Mouse (Mus musculus) G1E (cell line): Measurements from ENCODE around the gene Tnnc2. TPM values are rescaled to one million over a fixed set of nuclear protein-coding genes. Genes with fewer than 3 reads are reported as not detected.

Source experiments
- ATAC-seq: 2 replicates; pipeline ENCODE4 v1.8.0; 2016; ENCODE audit warnings: mild to moderate bottlenecking; ENCODE audit not compliant: insufficient number of reproducible peaks, poor library complexity, low FRiP score, severe bottlenecking; ENCODE audit errors: extremely low read depth
- DNase-seq: peaks from one replicate; pipeline ENCODE4 v3.0.0; 2012; ENCODE audit warnings: low spot score
- H3K27me3 ChIP-seq: 2 replicates; pipeline ENCODE4 v1.6.1; 2012; ENCODE audit warnings: mild to moderate bottlenecking, low read length, inconsistent platforms; ENCODE audit not compliant: insufficient read depth
- H3K36me3 ChIP-seq: replicated peaks from 2 replicates; pipeline ENCODE3; 2012; ENCODE audit warnings: mild to moderate bottlenecking, inconsistent platforms
- H3K4me1 ChIP-seq: 2 replicates; pipeline ENCODE4 v1.6.1; 2012; ENCODE audit warnings: low read depth, low read length, inconsistent platforms, mixed read lengths; ENCODE audit not compliant: insufficient read depth
- H3K4me3 ChIP-seq: 2 replicates; pipeline ENCODE4 v1.5.1; 2012; ENCODE audit warnings: low read depth, mild to moderate bottlenecking, inconsistent platforms, low read length, moderate library complexity, mixed read lengths
- H3K9me3 ChIP-seq: replicated peaks from 2 replicates; pipeline ENCODE4 v1.6.1; 2012; ENCODE audit warnings: inconsistent platforms
- CTCF ChIP-seq: IDR thresholded peaks from 2 replicates; pipeline ENCODE4 v1.5.1; 2012; ENCODE audit warnings: low read depth, low read length, inconsistent platforms, mixed read lengths
- GATA1 ChIP-seq: IDR thresholded peaks from 2 replicates; pipeline ENCODE4 v1.6.1; 2012; ENCODE audit warnings: borderline replicate concordance, low read length, inconsistent platforms, mixed read lengths
- GATA2 ChIP-seq: IDR thresholded peaks from 2 replicates; pipeline ENCODE4 v1.6.1; 2012; ENCODE audit warnings: low read depth, low read length, inconsistent platforms, borderline replicate concordance
- POLR2AphosphoS5 ChIP-seq: IDR thresholded peaks from 2 replicates; pipeline ENCODE4 v1.6.1; 2012; ENCODE audit warnings: low read depth, low read length, inconsistent platforms; ENCODE audit not compliant: insufficient replicate concordance
- TAL1 ChIP-seq: conservative IDR thresholded peaks from 2 replicates; pipeline ENCODE4 v1.6.1; 2012; ENCODE audit warnings: low read depth, low read length, inconsistent platforms, mixed read lengths
- polyA plus RNA-seq: library from polyadenylated mRNA; stranded (reverse); fragments of >175 nt; gene quantifications from 2 replicates; pipeline ENCODE4 v1.2.3, GENCODE M21; 2012
- total RNA-seq, 2 experiments: library from RNA; stranded (forward) in 1 of 2; stranded (reverse) in 1 of 2; fragments of 200-1000 nt in 1 of 2; fragments of >200 nt in 1 of 2; fragmentation: Nextera tagmentation in 1 of 2; gene quantifications; 2 replicates each; pipeline ENCODE4 v1.2.3; 2014 to 2017

Gene Tnnc2
- total and polyA plus RNA-seq, 3 experiments: not detected

DNA sequence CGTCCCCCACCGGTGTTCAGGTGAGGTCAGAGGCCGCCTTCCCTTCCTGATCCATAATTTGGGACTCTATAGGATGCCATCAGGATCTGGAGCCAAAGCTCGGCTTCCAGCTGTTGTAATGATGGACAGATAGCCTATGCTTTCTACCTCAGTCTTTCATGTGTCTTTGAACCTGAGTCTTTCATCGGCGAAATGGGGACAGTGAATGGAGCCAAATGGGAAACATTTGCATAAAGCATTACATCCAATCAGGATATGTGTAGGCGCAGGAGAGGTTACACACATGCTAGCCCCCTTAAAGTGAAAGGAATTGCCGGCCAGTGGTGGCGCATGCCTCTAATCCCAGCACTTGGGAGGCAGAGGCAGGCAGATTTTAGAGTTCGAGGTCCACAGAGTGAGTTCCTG lies 43.4 kb upstream of the Tnnc2 start:
- Histone ChIP-seq H3K4me1 (peaks cover 23% of the 10 kb centered on the region), H3K27me3 (no peaks in the 10 kb centered on the region), H3K36me3 (peaks cover 75% of the 10 kb centered on the region), H3K4me3 (peak overlapping the region; percentile 88), H3K9me3 (no peaks in the 10 kb centered on the region)
- peak; percentile 42; the same call in 1 of the 2 replicates for ATAC-seq
- TF ChIP-seq TAL1 (no peak), CTCF (no peak), GATA1 (no peak)
- peak; percentile 52 for DNase-seq

DNA sequence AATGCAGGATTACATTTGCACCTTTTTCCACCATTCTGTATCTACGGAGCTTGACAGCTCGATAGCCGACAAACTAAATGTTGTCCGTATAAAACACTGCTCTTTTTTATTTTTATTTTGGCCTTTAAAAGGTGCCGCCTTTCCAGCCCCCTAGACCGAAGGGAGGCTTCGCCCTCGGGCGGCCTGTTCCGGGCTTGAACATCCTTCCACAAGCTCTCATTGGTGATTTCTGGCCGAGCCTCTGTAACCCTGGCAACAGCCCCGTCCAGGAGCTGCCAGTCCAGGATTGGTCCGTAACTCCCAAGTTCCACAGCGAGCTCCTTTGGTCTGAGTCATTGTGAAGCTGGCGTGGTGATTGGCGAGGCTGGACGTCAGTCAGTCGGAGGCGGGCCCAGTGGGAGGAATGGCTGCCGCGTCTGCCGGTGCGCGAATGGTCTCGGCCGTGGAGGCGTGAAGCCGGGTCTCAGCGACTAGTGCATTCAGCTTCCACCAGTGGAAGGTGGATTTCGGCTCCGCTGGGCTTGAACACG lies 42.9 kb upstream of the Tnnc2 start, which contains the start of gene Zswim1:
Zswim1 (plus strand) TSS at position 51 of the 530 bp plus-strand sequence.
- Histone ChIP-seq H3K4me3 (peak within 1 kb of the TSS; percentile 88), H3K27me3 (no peaks in the 10 kb centered on the region), H3K4me1 (peaks cover 23% of the 10 kb centered on the region), H3K36me3 (peaks cover 73% of the 10 kb centered on the region), H3K9me3 (no peaks in the 10 kb centered on the region)
- TF ChIP-seq GATA1 (no peak), CTCF (no peak), TAL1 (no peak), GATA2 (no peak), POLR2AphosphoS5 (no peak)
- ATAC-seq (peak; percentile 100), DNase-seq (peak; percentile 98)

DNA sequence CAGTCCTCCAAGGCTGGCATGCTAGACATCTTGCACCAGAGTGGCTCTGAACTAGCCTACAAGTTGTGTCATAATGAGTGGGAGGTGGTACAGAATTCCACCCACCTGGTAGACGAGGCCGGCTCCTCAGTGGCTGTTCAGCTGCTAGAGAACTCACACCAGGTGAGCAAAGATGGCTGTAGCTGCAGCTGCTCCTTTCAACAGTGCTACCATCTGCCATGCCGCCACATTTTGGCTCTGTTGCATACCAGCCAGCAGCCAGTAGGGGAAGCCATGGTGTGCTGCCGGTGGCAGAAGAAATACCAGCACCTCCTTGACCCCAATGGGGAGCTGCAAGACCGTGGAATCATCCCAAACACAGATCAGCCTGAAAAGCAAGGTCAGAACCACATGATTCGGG lies 41.3 kb upstream of the Tnnc2 start:
- ATAC-seq: no peak
- no peak for TF ChIP-seq GATA1
- TF ChIP-seq POLR2AphosphoS5: no peak
- no peak for TF ChIP-seq GATA2
- no peak for TF ChIP-seq TAL1
- Histone ChIP-seq H3K4me3 (no peak overlapping the region), H3K4me1 (peaks cover 23% of the 10 kb centered on the region), H3K27me3 (no peaks in the 10 kb centered on the region), H3K9me3 (no peaks in the 10 kb centered on the region), H3K36me3 (peaks cover 68% of the 10 kb centered on the region)
- no peak for DNase-seq

DNA sequence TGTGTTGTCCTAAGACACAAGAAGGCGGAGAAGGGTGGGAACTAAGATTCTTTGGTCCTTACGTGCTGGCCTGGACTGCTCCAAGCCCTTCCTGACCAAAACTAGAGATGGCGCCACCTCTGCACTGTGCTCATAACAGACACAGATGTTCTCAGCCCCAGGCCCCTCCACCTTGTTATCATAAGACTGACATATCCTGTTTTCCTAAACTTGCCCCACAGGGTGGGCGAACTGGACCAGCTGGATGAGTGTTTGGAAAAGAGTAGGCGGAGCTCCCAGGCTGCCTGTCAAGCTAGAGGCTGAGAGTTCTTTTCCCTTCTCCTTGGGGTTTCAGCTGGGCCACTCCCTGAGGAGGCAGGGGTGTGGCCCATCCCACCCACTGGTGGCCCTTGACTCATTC lies 37.9 kb upstream of the Tnnc2 start:
- H3K4me1 ChIP-seq: peaks cover 16% of the 10 kb centered on the region
- ATAC-seq: no peak
- H3K4me3 ChIP-seq: no peak overlapping the region
- H3K9me3 ChIP-seq: no peaks in the 10 kb centered on the region
- H3K27me3 ChIP-seq: no peaks in the 10 kb centered on the region
- no peak for TF ChIP-seq POLR2AphosphoS5
- no peak for TF ChIP-seq TAL1
- no peak for TF ChIP-seq GATA2
- no peak for TF ChIP-seq GATA1
- TF ChIP-seq CTCF: no peak
- peaks cover 69% of the 10 kb centered on the region for H3K36me3 ChIP-seq
- no peak for DNase-seq

DNA sequence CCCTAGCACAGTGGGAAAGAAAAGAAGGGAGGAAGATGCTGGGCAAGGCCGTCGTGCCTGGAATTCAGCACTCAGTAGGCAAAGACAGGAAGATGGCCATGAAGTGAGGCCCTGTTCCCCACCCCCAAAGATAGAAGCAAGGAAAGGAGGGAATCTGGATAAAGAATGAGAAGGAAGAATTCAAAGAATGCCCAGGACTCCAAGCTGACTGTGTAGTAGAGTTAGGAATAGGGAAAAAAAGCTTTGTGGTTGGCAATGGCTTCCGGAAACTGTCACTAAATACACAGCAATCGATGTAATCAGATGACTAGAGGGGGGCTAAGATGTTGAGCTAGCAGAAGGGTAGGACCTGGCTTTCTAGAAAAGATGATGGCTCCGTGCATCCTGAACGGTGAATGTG lies 37.4 kb upstream of the Tnnc2 start:
- no peak for ATAC-seq
- peaks cover 13% of the 10 kb centered on the region for H3K4me1 ChIP-seq
- H3K27me3 ChIP-seq: no peaks in the 10 kb centered on the region
- H3K9me3 ChIP-seq: no peaks in the 10 kb centered on the region
- DNase-seq: no peak
- no peak overlapping the region for H3K4me3 ChIP-seq
- TF ChIP-seq POLR2AphosphoS5 (no peak), GATA1 (no peak), CTCF (no peak), GATA2 (no peak), TAL1 (no peak)
- H3K36me3 ChIP-seq: peaks cover 74% of the 10 kb centered on the region

DNA sequence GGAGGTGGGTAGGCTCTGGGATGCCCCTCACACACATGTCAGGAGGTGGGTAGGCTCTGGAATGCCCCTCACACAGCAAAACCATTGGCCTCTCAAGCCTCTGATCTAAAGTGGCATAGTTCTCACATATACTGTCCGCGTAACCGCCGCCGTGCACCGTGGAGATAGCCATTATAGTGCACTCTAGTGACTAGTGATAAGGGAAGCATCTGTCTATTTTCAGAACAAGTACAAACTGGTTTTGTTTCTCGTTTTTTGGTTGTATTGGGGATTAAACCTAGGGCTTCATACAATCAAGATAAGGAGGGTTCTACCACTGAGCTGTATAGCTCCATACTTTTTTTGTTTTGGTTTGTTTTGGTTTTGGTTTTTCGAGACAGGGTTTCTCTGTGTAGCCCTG lies 36.1 kb upstream of the Tnnc2 start:
- H3K9me3 ChIP-seq: no peaks in the 10 kb centered on the region
- no peak overlapping the region for H3K4me3 ChIP-seq
- no peak for DNase-seq
- TF ChIP-seq TAL1 (no peak), POLR2AphosphoS5 (no peak), CTCF (no peak), GATA2 (no peak), GATA1 (no peak)
- peaks cover 6% of the 10 kb centered on the region; the same call in 1 of the 2 replicates for H3K4me1 ChIP-seq
- H3K36me3 ChIP-seq: peaks cover 70% of the 10 kb centered on the region
- ATAC-seq: no peak
- H3K27me3 ChIP-seq: no peaks in the 10 kb centered on the region

DNA sequence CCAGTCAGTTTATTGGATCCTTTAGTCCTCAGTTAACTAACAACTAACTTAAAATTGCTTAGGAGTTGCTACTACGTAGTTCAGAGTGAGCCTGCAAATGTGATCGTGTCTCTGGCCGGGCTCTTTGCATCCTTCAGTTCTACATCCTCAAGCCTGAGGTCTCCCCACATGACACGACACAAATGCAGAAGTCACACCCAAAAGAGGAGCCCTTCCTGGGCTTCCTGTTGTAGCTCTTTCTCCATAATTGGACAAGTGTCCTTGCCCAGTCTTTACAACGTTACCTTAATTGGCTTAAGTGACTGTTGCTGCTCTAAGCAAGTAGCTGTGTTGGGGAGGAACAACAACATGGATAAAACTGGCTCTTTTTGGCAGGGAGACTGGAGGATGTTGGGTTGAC lies 35.6 kb upstream of the Tnnc2 start:
- no peak for ATAC-seq
- no peak overlapping the region for H3K4me3 ChIP-seq
- no peak for TF ChIP-seq POLR2AphosphoS5
- TF ChIP-seq GATA2: no peak
- TF ChIP-seq GATA1: no peak
- no peak for TF ChIP-seq CTCF
- TF ChIP-seq TAL1: no peak

More for the DNA sequence above, 35.6 kb upstream of the Tnnc2 start:
- H3K27me3 ChIP-seq: no peaks in the 10 kb centered on the region
- H3K4me1 ChIP-seq: peaks cover 6% of the 10 kb centered on the region; the same call in 1 of the 2 replicates
- peaks cover 70% of the 10 kb centered on the region for H3K36me3 ChIP-seq
- no peak for DNase-seq
- no peaks in the 10 kb centered on the region for H3K9me3 ChIP-seq
